ENCODE assay signal across 35 mouse cellular contexts in genomic region chr2:113335561-113336294, GRCm38 (mm10). TPM values are rescaled to one million over a fixed set of nuclear protein-coding genes. Genes with fewer than 3 reads are reported as not detected.
DNase-seq lines count a peak whose midpoint lies in the region; ATAC-seq and TF ChIP-seq lines count a peak whose summit lies in the region.
"Had no signal": no experiment of that assay in that cellular context is flagged by ENCODE, and none has a peak within 500 bp of the region (broad histone marks: within the 10 kb centered on the region; RNA-seq: fewer than 3 reads in every experiment).

No protein-coding gene starts in this region.

- ATAC-seq in kidney, embryonic 14.5 days (ENCODE audit: low FRiP score, low TSS enrichment) = no peak
- no peak; the same call in 1 of the 2 replicates for ATAC-seq in forebrain, embryonic 16.5 days
- ATAC-seq: Patski had no signal

- no peak for TF ChIP-seq POLR2A in kidney, adult 2 months (IDR thresholded peaks at IDR 0.05; ENCODE audit: low read depth, low read length)

- 64% methylated on average over 3 of the region's 3 CpGs for WGBS in kidney, adult 2 months
- 89% methylated on average over 3 of the region's 3 CpGs for WGBS in kidney, embryonic 14.5 days
- 86% methylated on average over 3 of the region's 3 CpGs for WGBS in forebrain, embryonic 16.5 days

- peak; percentile 66 for DNase-seq in kidney, adult 2 months
- DNase-seq in left cerebral cortex, adult 18-20 months (ENCODE audit: low spot score in 2 of 2) = peak; percentile 36 to 51
- DNase-seq in left cerebral cortex, postnatal 4 days = no peak
- peak; percentile 33 to 46 for DNase-seq in left cerebral cortex, adult 9 months (ENCODE audit: low spot score in 2 of 2)
- peak; percentile 66 to 79 for DNase-seq in right cerebral cortex, postnatal 10 days (ENCODE audit: low spot score in 2 of 2)
- no peak for DNase-seq in adrenal gland, adult 2 months
- DNase-seq: adrenal gland, adult 8-10 months; B cell, adult 2 months; cerebellum, adult 18-20 months; cerebellum, postnatal 25 days; heart, postnatal 36 days; layer of hippocampus, postnatal 36 days; liver, embryonic 13.5 days; lung, adult 2 months; lung, postnatal 14 days had no signal

- no peaks in the 10 kb centered on the region for H3K36me3 ChIP-seq in kidney, adult 2 months (ENCODE audit: control insufficient read depth, insufficient read depth, low read length)
- no peaks in the 10 kb centered on the region for H3K36me3 ChIP-seq in kidney, embryonic 14.5 days (ENCODE audit: control insufficient read depth, insufficient read depth, low read length)
- no peaks in the 10 kb centered on the region for H3K36me3 ChIP-seq in forebrain, embryonic 16.5 days (ENCODE audit: control insufficient read depth, insufficient read depth)
- H3K36me3 ChIP-seq: embryonic facial prominence, embryonic 12.5 days; G1E; heart, embryonic 15.5 days; hindbrain, embryonic 13.5 days; liver, embryonic 13.5 days; neural tube, embryonic 15.5 days had no signal

- intact Hi-C loops in left cerebral cortex, postnatal 4 days (cut with DNase I) = no loop called here

- peaks cover 13% of the 10 kb centered on the region; the same call in 1 of the 2 replicates for H3K4me1 ChIP-seq in kidney, adult 2 months (ENCODE audit: control insufficient read depth, insufficient read depth, low read length)
- no peaks in the 10 kb centered on the region for H3K4me1 ChIP-seq in kidney, embryonic 14.5 days (ENCODE audit: control insufficient read depth, insufficient read depth, low read length)
- H3K4me1 ChIP-seq in forebrain, embryonic 16.5 days (replicated peaks; ENCODE audit: control insufficient read depth, insufficient read depth, low read length) = no peaks in the 10 kb centered on the region
- H3K4me1 ChIP-seq: embryonic facial prominence, embryonic 12.5 days; heart, embryonic 15.5 days; hindbrain, embryonic 13.5 days; liver, embryonic 13.5 days; neural tube, embryonic 15.5 days had no signal

- no peaks in the 10 kb centered on the region for H3K9me3 ChIP-seq in kidney, embryonic 14.5 days (ENCODE audit: control insufficient read depth, low read length)
- no peaks in the 10 kb centered on the region for H3K9me3 ChIP-seq in forebrain, embryonic 16.5 days (ENCODE audit: control insufficient read depth, low read length)
- H3K9me3 ChIP-seq: embryonic facial prominence, embryonic 12.5 days; heart, embryonic 15.5 days; hindbrain, embryonic 13.5 days; liver, embryonic 13.5 days; neural tube, embryonic 15.5 days had no signal

- no peaks in the 10 kb centered on the region for H3K27me3 ChIP-seq in kidney, adult 2 months (replicated peaks; ENCODE audit: control insufficient read depth, insufficient read depth, low read length)
- H3K27me3 ChIP-seq in kidney, embryonic 14.5 days (ENCODE audit: control insufficient read depth, insufficient read depth, low read length) = no peaks in the 10 kb centered on the region
- H3K27me3 ChIP-seq in forebrain, embryonic 16.5 days (replicated peaks; ENCODE audit: control insufficient read depth, insufficient read depth, low read length) = no peaks in the 10 kb centered on the region
- H3K27me3 ChIP-seq: CH12.LX; embryonic facial prominence, embryonic 12.5 days; heart, embryonic 15.5 days; hindbrain, embryonic 13.5 days; liver, embryonic 13.5 days; neural tube, embryonic 15.5 days; Patski had no signal

- no peak overlapping the region for H3K4me2 ChIP-seq in kidney, embryonic 14.5 days (replicated peaks; ENCODE audit: low read depth, low read length)
- no peak overlapping the region for H3K4me2 ChIP-seq in forebrain, embryonic 16.5 days (ENCODE audit: low read length)
- H3K4me2 ChIP-seq: embryonic facial prominence, embryonic 12.5 days; heart, embryonic 15.5 days; hindbrain, embryonic 13.5 days; liver, embryonic 13.5 days; midbrain, embryonic 11.5 days; neural tube, embryonic 15.5 days had no signal

- H3K9ac ChIP-seq in kidney, embryonic 14.5 days (ENCODE audit: low read depth, low read length) = no peak overlapping the region
- H3K9ac ChIP-seq in forebrain, embryonic 16.5 days (replicated peaks; ENCODE audit: low read depth, low read length) = no peak overlapping the region
- H3K9ac ChIP-seq: embryonic facial prominence, embryonic 12.5 days; heart, embryonic 15.5 days; hindbrain, embryonic 13.5 days; liver, embryonic 13.5 days; neural tube, embryonic 15.5 days had no signal

- H3K4me3 ChIP-seq in kidney, adult 2 months (ENCODE audit: insufficient read depth, low read depth, low read length) = no peak overlapping the region
- no peak overlapping the region for H3K4me3 ChIP-seq in kidney, embryonic 14.5 days (ENCODE audit: low read length)
- no peak overlapping the region for H3K4me3 ChIP-seq in forebrain, embryonic 16.5 days (replicated peaks; ENCODE audit: low read length)
- H3K4me3 ChIP-seq: embryonic facial prominence, embryonic 12.5 days; heart, embryonic 15.5 days; hindbrain, embryonic 13.5 days; liver, embryonic 13.5 days; neural tube, embryonic 15.5 days had no signal

- peak overlapping the region; percentile 95 for H3K27ac ChIP-seq in kidney, adult 2 months (ENCODE audit: insufficient read depth, low read depth, low read length)
- no peak overlapping the region for H3K27ac ChIP-seq in kidney, embryonic 14.5 days (ENCODE audit: low read depth, low read length)
- no peak overlapping the region for H3K27ac ChIP-seq in forebrain, embryonic 16.5 days (ENCODE audit: low read length)
- H3K27ac ChIP-seq: embryonic facial prominence, embryonic 12.5 days; heart, embryonic 15.5 days; hindbrain, embryonic 13.5 days; liver, embryonic 13.5 days; neural tube, embryonic 15.5 days had no signal

- no peak for TF ChIP-seq CTCF in kidney, adult 2 months (conservative IDR thresholded peaks at IDR 0.05; ENCODE audit: insufficient read depth, insufficient read length, low read depth, low read length)

RNA-seq across cellular contexts. Expression of gene Fmn1, which starts 8.2 kb away (rescaled TPM):
- polyA plus RNA-seq in kidney, adult 2 months (2012; rRNA removed) = 7.2 and 7.4 TPM in 2 replicates
- 6.9 and 12.0 TPM in 2 replicates for polyA plus RNA-seq in kidney, embryonic 14.5 days (2014; fragmentation: Nextera tagmentation; extraction: Ambion mirVana)
- total RNA-seq in left cerebral cortex, adult 18-20 months (2021) = 10 to 100 TPM; 58.9 to 65.5 TPM
- 1 to 10 TPM; 5.8 TPM for total RNA-seq in left cerebral cortex, postnatal 4 days (2021)
- total RNA-seq in adrenal gland, adult 2 months (2021) = 1 to 10 TPM; 2.4 to 4.2 TPM
- polyA plus RNA-seq in adrenal gland, adult 2 months (2012; rRNA removed) = 0.28 and 0.70 TPM in 2 replicates
- 0.26 and 0.28 TPM in 2 replicates for polyA plus RNA-seq in forebrain, embryonic 16.5 days (2015; fragmentation: Nextera tagmentation; extraction: Ambion mirVana)
- polyA plus RNA-seq: G1E had no signal

RNA-seq across cellular contexts. Expression of gene Tmco5b, which starts 50.2 kb away (rescaled TPM):
- polyA plus RNA-seq in kidney, adult 2 months (2012; rRNA removed) = not detected in 2 replicates
- polyA plus RNA-seq in kidney, embryonic 14.5 days (2014; fragmentation: Nextera tagmentation; extraction: Ambion mirVana) = not detected in 2 replicates
- not detected for total RNA-seq in left cerebral cortex, adult 18-20 months (2021)
- under 1 TPM in 1 of 2 experiments, not detected in 1; 0.28 TPM for total RNA-seq in left cerebral cortex, postnatal 4 days (2021)
- total RNA-seq in adrenal gland, adult 2 months (2021) = not detected
- not detected in 2 replicates for polyA plus RNA-seq in adrenal gland, adult 2 months (2012; rRNA removed)
- not detected in 2 replicates for polyA plus RNA-seq in forebrain, embryonic 16.5 days (2015; fragmentation: Nextera tagmentation; extraction: Ambion mirVana)
- total RNA-seq: adrenal gland, adult 8-10 months; CH12.LX; G1E; gastrocnemius, adult 18-20 months; gastrocnemius, postnatal 4 days; heart, adult 8-10 months; heart, postnatal 36 days; layer of hippocampus, postnatal 36 days; megakaryocyte progenitor cell, adult 5-6 weeks had no signal
- polyA plus RNA-seq: embryonic facial prominence, embryonic 12.5 days; forebrain, embryonic 11.5 days; G1E; heart, embryonic 15.5 days; hindbrain, embryonic 13.5 days; limb, embryonic 14.5 days; liver, embryonic 13.5 days; lung, adult 2 months; midbrain, embryonic 11.5 days; neural tube, embryonic 15.5 days; Patski; small intestine, adult 2 months; stomach, embryonic 16.5 days; thymus, postnatal 0 days; urinary bladder, adult 2 months had no signal

Comparison
In these comparisons a context has a peak if more than half of its experiments do, and no peak if none do; other contexts are left out.
1. DNase-seq: peak in kidney, adult 2 months (single experiment), left cerebral cortex, adult 18-20 months (2 of 2), left cerebral cortex, adult 9 months (2 of 2) and right cerebral cortex, postnatal 10 days (2 of 2); none in left cerebral cortex, postnatal 4 days (single experiment) and adrenal gland, adult 2 months (single experiment).